ENCODE assay signal across 24 mouse cellular contexts in the genomic region with DNA sequence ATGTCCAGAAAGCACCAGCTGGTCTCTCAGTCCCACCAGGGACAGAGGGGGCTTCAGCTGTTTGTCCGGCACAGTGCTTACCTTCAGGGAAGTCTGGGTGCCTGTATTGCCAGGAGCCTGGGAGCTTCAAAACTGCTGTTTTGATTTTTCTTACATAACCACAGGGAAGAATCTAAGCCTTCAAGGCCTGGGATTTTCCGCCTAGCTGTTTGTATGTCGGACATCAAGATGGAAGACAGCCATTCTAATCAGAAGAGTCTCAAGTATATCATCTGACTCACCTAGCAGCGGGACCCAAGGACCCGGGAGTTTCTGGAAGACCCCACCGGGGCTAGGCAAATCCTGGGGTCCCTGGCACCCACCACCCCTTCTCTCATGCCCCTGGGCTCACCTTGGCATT. TPM values are rescaled to one million over a fixed set of nuclear protein-coding genes. Genes with fewer than 3 reads are reported as not detected.
DNase-seq lines count a peak whose midpoint lies in the region; ATAC-seq and TF ChIP-seq lines count a peak whose summit lies in the region.
"Had no signal": no experiment of that assay in that cellular context is flagged by ENCODE, and none has a peak within 500 bp of the region (broad histone marks: within the 10 kb centered on the region; RNA-seq: fewer than 3 reads in every experiment).

No protein-coding gene starts in this region.

- peaks cover 27% of the 10 kb centered on the region for H3K27me3 ChIP-seq in hindbrain, embryonic 13.5 days
- peaks cover 15% of the 10 kb centered on the region for H3K27me3 ChIP-seq in hindbrain, embryonic 11.5 days (ENCODE audit: control insufficient read depth, insufficient read depth, low read length)
- peaks cover 30% of the 10 kb centered on the region for H3K27me3 ChIP-seq in midbrain, embryonic 12.5 days
- no peaks in the 10 kb centered on the region for H3K27me3 ChIP-seq in midbrain, embryonic 16.5 days (ENCODE audit: control insufficient read depth, insufficient read depth, low read depth, low read length)
- H3K27me3 ChIP-seq: liver, embryonic 15.5 days had no signal

- H3K27ac ChIP-seq in hindbrain, embryonic 13.5 days, result peak overlapping the region; percentile 35; the same call in 1 of the 2 replicates
- H3K27ac ChIP-seq in hindbrain, embryonic 11.5 days (ENCODE audit: low read depth, low read length), result no peak overlapping the region
- H3K27ac ChIP-seq in midbrain, embryonic 12.5 days (replicated peaks), result no peak overlapping the region
- H3K27ac ChIP-seq in midbrain, embryonic 16.5 days (ENCODE audit: low read length), result no peak overlapping the region
- H3K27ac ChIP-seq in bone marrow, adult 2 months (ENCODE audit: control insufficient read depth, insufficient read depth, low read depth, low read length, poor library complexity), result peak overlapping the region; percentile 47; the same call in 1 of the 2 replicates
- H3K27ac ChIP-seq: heart, adult 2 months; heart, embryonic 13.5 days; intestine, embryonic 15.5 days; limb, embryonic 15.5 days; liver, embryonic 15.5 days; macrophage had no signal

- 0 out of 2 replicates have a peak overlapping the region, but pooled peaks have one; percentile 24 for H3K9ac ChIP-seq in hindbrain, embryonic 13.5 days
- no peak overlapping the region for H3K9ac ChIP-seq in hindbrain, embryonic 11.5 days (ENCODE audit: low read depth, low read length)
- H3K9ac ChIP-seq in midbrain, embryonic 12.5 days (replicated peaks), result no peak overlapping the region
- no peak overlapping the region for H3K9ac ChIP-seq in midbrain, embryonic 16.5 days (ENCODE audit: low read depth, low read length)
- H3K9ac ChIP-seq: forebrain, postnatal 0 days; heart, embryonic 13.5 days; limb, embryonic 15.5 days; liver, embryonic 15.5 days had no signal

- no peak for TF ChIP-seq CTCF in bone marrow, adult 2 months (IDR thresholded peaks at IDR 0.05; ENCODE audit: control insufficient read depth, insufficient read depth, low read length)

- peaks cover 68% of the 10 kb centered on the region for H3K4me1 ChIP-seq in hindbrain, embryonic 13.5 days (replicated peaks)
- H3K4me1 ChIP-seq in hindbrain, embryonic 11.5 days (replicated peaks; ENCODE audit: control insufficient read depth, insufficient read depth, low read length), result peaks cover 14% of the 10 kb centered on the region
- peaks cover 48% of the 10 kb centered on the region for H3K4me1 ChIP-seq in midbrain, embryonic 12.5 days
- peaks cover 28% of the 10 kb centered on the region for H3K4me1 ChIP-seq in midbrain, embryonic 16.5 days (ENCODE audit: control insufficient read depth, insufficient read depth, low read length)
- H3K4me1 ChIP-seq in bone marrow, adult 2 months (ENCODE audit: control insufficient read depth, insufficient read depth, low read length), result peaks cover 4% of the 10 kb centered on the region
- H3K4me1 ChIP-seq: liver, embryonic 15.5 days had no signal

- no peak overlapping the region for H3K4me2 ChIP-seq in hindbrain, embryonic 13.5 days
- no peak overlapping the region for H3K4me2 ChIP-seq in hindbrain, embryonic 11.5 days (replicated peaks; ENCODE audit: low read depth, low read length)
- no peak overlapping the region for H3K4me2 ChIP-seq in midbrain, embryonic 12.5 days (replicated peaks)
- no peak overlapping the region for H3K4me2 ChIP-seq in midbrain, embryonic 16.5 days (ENCODE audit: low read length)
- H3K4me2 ChIP-seq: heart, embryonic 13.5 days; intestine, embryonic 15.5 days; limb, embryonic 15.5 days; liver, embryonic 15.5 days had no signal

- DNase-seq in adrenal gland, adult 2 months, result peak; percentile 38
- no peak for DNase-seq in adrenal gland, adult 8-10 months
- no peak for DNase-seq in hindbrain, embryonic 11.5 days (ENCODE audit: low spot score)
- DNase-seq in urinary bladder, postnatal 4 days (ENCODE audit: low spot score in 2 of 2), result no peak
- DNase-seq: cerebellum, adult 8-10 months; cerebellum, postnatal 36 days; forebrain, postnatal 0 days; gastrocnemius, postnatal 25 days; heart, postnatal 14 days; kidney, adult 9 months; kidney, postnatal 25 days; thymus, postnatal 14 days had no signal

- no peaks in the 10 kb centered on the region for H3K9me3 ChIP-seq in hindbrain, embryonic 13.5 days
- no peaks in the 10 kb centered on the region for H3K9me3 ChIP-seq in hindbrain, embryonic 11.5 days (ENCODE audit: control insufficient read depth, low read length)
- no peaks in the 10 kb centered on the region for H3K9me3 ChIP-seq in midbrain, embryonic 12.5 days
- no peaks in the 10 kb centered on the region for H3K9me3 ChIP-seq in midbrain, embryonic 16.5 days (replicated peaks; ENCODE audit: control insufficient read depth, low read length, poor library complexity, severe bottlenecking)
- H3K9me3 ChIP-seq: heart, embryonic 13.5 days; intestine, embryonic 15.5 days; limb, embryonic 15.5 days; liver, embryonic 15.5 days had no signal

- WGBS in hindbrain, embryonic 13.5 days, result 71% methylated on average over 6 of the region's 6 CpGs
- 74% methylated on average over 6 of the region's 6 CpGs for WGBS in hindbrain, embryonic 11.5 days
- 74% methylated on average over 6 of the region's 6 CpGs for WGBS in midbrain, embryonic 12.5 days
- 75% methylated on average over 6 of the region's 6 CpGs for WGBS in midbrain, embryonic 16.5 days
- 78% methylated on average over 6 of the region's 6 CpGs for WGBS in bone marrow, adult 2 months

- no peak overlapping the region for H3K4me3 ChIP-seq in hindbrain, embryonic 13.5 days
- H3K4me3 ChIP-seq in hindbrain, embryonic 11.5 days (ENCODE audit: low read depth, low read length), result no peak overlapping the region
- H3K4me3 ChIP-seq in midbrain, embryonic 12.5 days, result no peak overlapping the region
- no peak overlapping the region for H3K4me3 ChIP-seq in midbrain, embryonic 16.5 days (ENCODE audit: low read depth, low read length)
- H3K4me3 ChIP-seq in bone marrow, adult 2 months (replicated peaks; ENCODE audit: control insufficient read depth, low read depth, low read length), result no peak overlapping the region
- H3K4me3 ChIP-seq: heart, adult 2 months; heart, embryonic 13.5 days; intestine, embryonic 15.5 days; limb, embryonic 15.5 days; liver, embryonic 15.5 days had no signal

- 0 out of 2 replicates have a peak, but pooled peaks cover 4% of the 10 kb centered on the region for H3K36me3 ChIP-seq in hindbrain, embryonic 13.5 days
- no peaks in the 10 kb centered on the region for H3K36me3 ChIP-seq in hindbrain, embryonic 11.5 days (ENCODE audit: control insufficient read depth, insufficient read depth, low read length)
- no peaks in the 10 kb centered on the region for H3K36me3 ChIP-seq in midbrain, embryonic 12.5 days
- 0 out of 2 replicates have a peak, but pooled peaks cover under 1% of the 10 kb centered on the region for H3K36me3 ChIP-seq in midbrain, embryonic 16.5 days (ENCODE audit: control insufficient read depth, insufficient read depth, low read length)
- H3K36me3 ChIP-seq: heart, embryonic 13.5 days; intestine, embryonic 15.5 days; limb, embryonic 15.5 days; liver, embryonic 15.5 days had no signal

- ATAC-seq in hindbrain, embryonic 13.5 days (ENCODE audit: low FRiP score), result no peak
- no peak for ATAC-seq in hindbrain, embryonic 11.5 days (ENCODE audit: low FRiP score)
- 0 out of 2 replicates have a peak, but pooled peaks have one; percentile 10 for ATAC-seq in midbrain, embryonic 12.5 days (ENCODE audit: low FRiP score, low read depth)
- no peak for ATAC-seq in midbrain, embryonic 16.5 days
- ATAC-seq: forebrain, postnatal 0 days; hindbrain, embryonic 16.5 days; intestine, embryonic 15.5 days; lung, postnatal 0 days had no signal

- no peak for TF ChIP-seq POLR2A in bone marrow, adult 2 months (IDR thresholded peaks at IDR 0.05; ENCODE audit: borderline replicate concordance, control insufficient read depth, low read depth, low read length)

RNA-seq across cellular contexts. Expression of a gene that starts 34.1 kb away (rescaled TPM):
- 10 to 100 TPM; 12.9 to 15.0 TPM for total RNA-seq in adrenal gland, adult 2 months (2021)
- 0.33 and 0.39 TPM in 2 replicates for polyA plus RNA-seq in adrenal gland, adult 2 months (2012; rRNA removed)
- total RNA-seq in adrenal gland, adult 8-10 months (2022), result 10 to 100 TPM; 13.0 to 18.5 (median 16.4) TPM
- polyA plus RNA-seq in hindbrain, embryonic 13.5 days (2015; fragmentation: Nextera tagmentation; extraction: Ambion mirVana), result 2.7 and 3.3 TPM in 2 replicates
- 4.2 and 7.3 TPM in 2 replicates for polyA plus RNA-seq in hindbrain, embryonic 11.5 days (2014; fragmentation: Nextera tagmentation; extraction: Ambion mirVana)
- 4.0 and 4.2 TPM in 2 replicates for polyA plus RNA-seq in midbrain, embryonic 12.5 days (2016; fragmentation: Nextera tagmentation; extraction: Ambion mirVana)
- polyA plus RNA-seq in midbrain, embryonic 16.5 days (2015; fragmentation: Nextera tagmentation; extraction: Ambion mirVana), result 1.8 and 2.2 TPM in 2 replicates
- 4.7 and 10.7 TPM in 2 replicates for polyA plus RNA-seq in bone marrow, adult 2 months (2011; ENCODE audit: insufficient read depth, insufficient read length, low replicate concordance, missing spikeins)

Comparison
In these comparisons a context has a peak if more than half of its experiments do, and no peak if none do; other contexts are left out.
1. H3K27ac ChIP-seq: peak in hindbrain, embryonic 13.5 days (single experiment) and bone marrow, adult 2 months (single experiment); none in hindbrain, embryonic 11.5 days (single experiment), midbrain, embryonic 12.5 days (single experiment) and midbrain, embryonic 16.5 days (single experiment).